Mouse (Mus musculus) neural tube, embryonic 10.5 days (tissue): ENCODE results near the gene Tenm4.

Source experiments
- DNase-seq: peaks from one replicate; pipeline ENCODE4 v3.0.0-alpha.2; 2017; ENCODE audit warnings: low spot score; ENCODE audit errors: extremely low spot score

Gene Tenm4

DNA sequence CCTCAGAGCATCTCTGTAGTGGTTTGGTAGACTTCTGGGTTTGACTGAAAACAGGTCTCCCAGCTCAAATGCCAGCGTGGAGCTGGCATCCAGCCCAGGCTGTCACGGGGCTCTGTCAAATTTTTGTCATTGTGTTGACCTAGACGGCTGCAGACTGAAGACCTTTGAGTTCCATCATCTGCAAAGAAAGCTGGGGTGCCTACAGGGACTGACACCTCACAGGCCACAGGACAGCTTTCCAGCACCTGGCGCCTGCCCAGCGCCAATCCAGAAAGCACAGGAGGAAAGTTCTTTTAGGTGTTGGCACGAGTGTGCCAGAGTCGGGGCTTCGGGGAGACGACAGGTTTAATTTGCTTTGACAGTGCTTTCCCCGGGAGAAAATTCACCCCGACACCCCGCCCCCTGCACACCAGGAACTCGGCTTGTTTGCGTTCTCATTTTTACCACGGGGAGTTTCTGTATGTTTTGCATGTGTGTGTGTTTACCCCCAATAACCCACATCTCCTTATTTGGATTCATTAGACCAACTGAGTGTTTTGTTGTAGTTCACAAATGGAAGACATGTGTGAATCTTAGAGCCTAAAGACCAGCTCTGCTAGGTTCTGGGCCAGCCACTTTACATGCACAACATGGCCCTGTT, 594.4 kb downstream of the Tenm4 start:
- no peak for DNase-seq

DNA sequence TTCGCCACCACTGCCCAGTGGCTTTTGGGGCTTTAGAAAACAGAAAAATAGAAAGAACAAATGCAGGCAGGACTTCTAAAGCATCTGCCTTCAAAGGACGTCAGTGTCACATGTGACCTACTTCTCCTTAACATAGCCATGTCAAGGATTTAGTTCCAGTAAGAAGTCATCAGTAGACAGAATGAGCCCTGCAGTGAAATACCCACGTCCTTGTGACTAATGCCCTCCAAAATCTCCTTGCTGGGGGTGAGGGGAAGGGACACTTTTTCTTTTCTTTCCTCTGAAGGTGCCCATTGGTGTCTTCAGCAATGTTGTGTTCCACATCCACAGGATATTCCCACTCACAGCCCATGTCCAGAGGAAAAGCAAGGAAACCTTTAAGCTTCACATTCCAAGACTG, 596.0 kb downstream of the Tenm4 start:
- DNase-seq = no peak

DNA sequence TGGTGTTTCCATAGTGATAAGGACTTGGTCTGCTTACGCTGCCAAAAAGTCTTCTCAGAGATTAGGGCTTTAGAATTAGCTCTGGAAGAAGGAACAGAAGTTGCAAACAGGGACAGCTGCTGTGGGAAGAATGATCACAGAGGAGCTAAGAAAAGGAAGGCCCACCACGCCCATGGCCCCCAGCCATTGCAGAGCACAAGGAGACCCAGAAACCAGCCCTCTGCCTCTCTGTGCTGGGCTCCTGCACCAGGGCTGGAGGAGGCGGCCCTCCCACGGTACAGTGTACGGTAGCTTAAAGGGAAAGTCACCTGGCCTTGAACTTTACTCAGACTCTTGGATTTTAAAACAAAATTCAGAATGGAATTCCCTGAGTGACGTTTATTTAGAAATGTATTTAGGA, 597.7 kb downstream of the Tenm4 start:
- DNase-seq = no peak

DNA sequence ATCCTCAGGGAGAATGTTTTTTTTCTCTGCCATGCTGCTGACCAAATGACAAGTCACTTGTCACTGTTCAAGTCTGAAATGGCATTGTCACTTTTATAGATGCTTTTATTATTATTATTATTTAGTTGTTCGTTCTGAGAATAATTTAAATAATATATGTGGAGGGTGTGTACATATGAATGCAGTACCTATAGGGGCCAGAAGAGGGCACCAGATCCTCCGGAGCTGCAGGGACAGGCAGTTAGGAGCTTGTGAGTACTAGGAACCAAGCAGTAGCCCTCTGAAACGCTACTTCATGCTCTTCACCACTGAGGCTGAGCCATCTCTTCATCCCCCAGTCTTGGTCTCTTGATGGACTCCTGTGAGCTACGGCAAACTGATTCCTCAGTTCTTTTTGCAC, 598.7 kb downstream of the Tenm4 start:
- no peak for DNase-seq

DNA sequence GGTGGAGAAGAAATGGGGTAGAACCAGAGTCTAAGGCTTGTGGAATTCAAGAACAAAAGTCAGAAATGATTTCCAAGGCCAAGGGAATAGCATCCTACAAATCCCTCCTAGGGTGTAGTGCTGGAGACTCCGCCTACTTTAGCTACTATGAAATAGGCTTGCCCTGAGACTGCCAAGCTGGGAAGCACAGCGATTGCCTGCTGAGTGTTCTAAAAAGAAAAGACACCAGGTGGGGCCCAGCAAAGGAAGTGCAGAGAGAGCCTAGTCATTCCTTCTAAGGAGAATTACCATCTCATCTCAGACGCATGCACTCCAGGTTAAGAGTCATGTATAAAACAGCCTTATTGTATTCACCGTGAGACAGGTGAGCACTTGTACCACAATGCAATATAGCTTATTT, 601.9 kb downstream of the Tenm4 start:
- DNase-seq = no peak

DNA sequence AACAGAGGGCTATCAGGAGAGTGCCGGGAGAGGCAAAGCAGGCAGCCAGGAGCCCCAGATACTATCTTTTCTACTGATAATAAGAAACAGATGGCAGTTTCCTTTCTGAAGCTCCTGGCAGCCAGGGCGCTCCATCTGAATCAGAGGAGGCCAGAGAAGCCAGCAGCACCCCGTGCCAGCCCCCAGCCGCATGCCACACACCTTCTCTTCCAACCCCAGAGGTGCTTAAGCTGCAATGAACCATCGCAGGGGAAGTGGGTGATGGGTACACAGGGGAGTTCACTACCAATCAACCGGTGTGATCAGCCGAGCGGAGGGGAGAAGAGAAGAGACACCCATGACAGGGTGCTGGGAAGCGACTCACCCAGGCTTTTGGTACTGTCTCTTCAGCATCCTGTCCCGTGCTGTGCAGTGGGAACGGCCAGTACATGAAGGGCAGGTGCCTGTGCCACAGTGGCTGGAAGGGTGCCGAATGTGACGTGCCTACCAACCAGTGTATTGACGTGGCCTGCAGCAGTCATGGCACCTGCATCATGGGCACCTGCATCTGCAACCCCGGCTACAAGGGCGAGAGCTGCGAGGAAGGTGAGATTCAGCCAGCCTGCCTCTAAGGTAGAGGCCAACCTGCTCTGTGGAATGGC, 602.7 kb downstream of the Tenm4 start:
- no peak for DNase-seq

DNA sequence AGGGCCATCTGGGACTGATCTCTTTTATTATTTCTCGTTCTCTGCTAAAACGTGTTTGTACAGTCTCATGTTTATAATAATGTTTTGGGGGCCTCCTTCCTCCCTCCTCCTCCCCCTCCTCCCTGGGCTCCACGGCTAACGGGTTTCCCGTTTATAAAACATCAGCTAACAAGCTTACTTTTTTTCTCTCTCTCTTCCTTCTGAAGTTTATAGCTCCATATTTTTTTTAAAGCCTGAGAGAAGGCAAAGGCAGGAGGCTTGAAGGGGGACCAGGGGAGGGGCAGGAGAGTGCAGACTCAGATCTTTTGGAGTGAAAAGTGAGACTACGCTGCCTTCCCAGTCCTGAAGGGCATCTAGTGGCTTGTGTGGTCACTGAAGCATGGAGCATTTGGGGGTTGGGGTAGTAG, 604.0 kb downstream of the Tenm4 start:
- no peak for DNase-seq

DNA sequence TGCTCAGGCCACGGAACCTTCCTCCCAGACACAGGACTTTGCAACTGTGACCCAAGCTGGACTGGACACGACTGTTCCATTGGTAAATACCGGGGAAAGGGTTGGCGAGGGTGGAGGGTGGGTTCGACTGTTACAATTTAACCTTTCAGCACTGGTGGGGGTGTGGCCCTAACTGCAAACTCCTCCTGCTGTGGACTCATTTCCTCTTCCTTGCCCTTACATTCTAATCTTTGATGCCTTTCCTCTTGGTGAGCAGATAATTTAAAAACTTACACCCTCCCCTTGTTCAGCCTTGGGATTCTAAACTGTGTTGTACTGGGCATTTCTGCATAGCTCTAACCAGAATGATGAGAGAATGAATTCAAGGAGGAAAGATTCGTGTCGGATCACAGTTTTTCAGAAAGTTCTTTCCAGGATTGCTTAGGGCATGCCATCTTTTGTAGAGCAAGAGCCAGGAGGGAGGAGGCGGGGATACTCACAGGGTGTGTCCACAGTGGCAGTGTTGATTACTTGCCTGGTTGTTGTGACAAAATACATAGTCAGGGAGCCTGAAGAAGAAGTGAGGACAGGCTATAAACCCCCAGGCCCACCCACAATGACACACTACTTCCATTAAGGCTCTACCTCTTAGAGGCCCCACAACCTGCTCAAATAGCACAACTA, 607.0 kb downstream of the Tenm4 start:
- no peak for DNase-seq

DNA sequence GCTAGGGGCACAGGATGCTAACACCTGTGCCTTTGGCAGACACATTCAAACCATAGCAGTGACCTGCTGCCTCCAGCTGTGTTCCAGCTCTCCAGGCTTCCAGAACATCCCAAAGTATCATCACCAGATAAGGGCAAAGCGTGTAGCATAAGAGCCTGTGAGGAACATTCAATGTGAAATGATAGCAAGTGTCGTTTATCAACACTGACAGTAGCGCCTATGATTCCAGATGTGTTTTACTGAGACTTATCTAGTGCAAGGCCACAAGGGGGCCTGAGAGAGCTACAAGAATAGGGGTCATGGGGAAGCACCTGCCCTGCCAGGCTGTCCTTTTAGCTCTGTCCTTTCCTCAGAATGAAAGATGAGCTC, 607.5 kb downstream of the Tenm4 start:
- no peak for DNase-seq

DNA sequence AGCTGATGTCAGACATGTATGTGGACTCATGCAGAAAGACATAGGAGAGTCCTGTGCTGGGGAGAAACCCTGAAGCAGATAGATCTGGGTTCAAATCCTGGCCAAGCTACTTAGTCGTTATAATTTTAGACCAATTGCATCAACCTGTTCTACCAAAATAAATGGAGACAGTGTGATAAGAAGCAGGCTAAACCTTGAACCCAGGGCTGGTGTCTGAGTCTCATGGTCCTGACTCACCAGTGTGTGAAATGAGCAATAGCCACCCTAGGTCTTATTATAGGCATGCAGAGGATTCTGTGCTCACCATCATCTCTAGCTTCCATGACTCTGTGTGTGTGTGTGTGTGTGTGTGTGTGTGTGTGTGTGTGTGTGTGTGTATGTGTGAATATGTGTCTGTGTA, 609.5 kb downstream of the Tenm4 start:
- no peak for DNase-seq

DNA sequence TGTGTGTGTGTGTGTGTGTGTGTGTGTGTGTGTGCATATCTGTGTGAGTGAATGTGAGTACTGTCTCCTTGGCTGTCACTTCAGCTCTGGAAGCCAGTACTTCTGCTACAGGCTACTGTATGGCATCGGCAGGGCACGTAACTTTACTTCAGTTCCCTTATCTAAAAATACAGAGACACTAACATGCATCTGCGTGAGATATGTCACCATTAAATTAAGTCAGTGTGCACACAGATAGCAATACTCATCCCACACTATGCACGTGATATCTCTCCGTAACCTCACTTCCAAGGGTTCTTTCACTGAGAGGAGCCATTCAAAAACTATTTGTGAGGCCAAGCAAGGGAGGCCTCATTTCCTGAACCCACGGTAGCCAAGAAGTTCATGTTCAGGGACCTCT, 610.0 kb downstream of the Tenm4 start:
- DNase-seq = no peak

DNA sequence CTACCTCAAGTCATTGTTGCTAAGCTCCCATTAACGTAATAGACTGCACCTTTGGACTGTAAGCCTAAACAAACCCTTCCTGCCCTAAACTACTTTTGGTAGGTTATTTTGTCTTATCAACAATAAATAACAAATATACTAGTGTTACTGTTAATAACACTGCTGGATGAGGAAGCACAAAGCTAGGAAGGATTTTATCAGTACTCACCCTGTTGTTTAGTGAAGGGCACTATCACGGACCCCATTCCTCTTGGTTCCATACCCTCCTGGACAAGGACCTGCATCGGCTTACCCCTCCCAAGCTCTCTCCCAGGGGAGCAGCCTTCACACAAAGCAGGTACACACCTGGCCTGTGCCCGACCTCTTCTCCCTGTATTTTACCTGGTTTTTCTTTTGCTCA, 611.6 kb downstream of the Tenm4 start:
- DNase-seq = no peak

DNA sequence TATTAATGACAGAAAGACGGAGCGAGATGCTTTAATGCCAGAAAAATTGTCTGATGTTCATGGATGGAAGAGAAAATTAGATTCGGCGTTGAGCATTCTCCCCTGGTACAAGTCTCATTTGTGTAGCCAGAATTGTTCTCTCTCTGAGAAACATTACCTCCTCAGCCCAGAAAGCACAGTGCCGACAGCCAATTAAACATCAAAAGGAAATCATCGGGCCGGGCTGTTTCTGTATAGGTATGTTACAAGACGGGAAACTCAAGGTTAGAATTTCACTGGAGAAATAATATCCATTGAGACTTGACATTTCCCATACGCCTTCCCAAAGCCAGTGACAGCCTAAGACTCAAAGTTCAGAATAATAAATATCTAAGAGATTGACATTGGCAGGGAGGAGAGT, 614.8 kb downstream of the Tenm4 start:
- DNase-seq = no peak

DNA sequence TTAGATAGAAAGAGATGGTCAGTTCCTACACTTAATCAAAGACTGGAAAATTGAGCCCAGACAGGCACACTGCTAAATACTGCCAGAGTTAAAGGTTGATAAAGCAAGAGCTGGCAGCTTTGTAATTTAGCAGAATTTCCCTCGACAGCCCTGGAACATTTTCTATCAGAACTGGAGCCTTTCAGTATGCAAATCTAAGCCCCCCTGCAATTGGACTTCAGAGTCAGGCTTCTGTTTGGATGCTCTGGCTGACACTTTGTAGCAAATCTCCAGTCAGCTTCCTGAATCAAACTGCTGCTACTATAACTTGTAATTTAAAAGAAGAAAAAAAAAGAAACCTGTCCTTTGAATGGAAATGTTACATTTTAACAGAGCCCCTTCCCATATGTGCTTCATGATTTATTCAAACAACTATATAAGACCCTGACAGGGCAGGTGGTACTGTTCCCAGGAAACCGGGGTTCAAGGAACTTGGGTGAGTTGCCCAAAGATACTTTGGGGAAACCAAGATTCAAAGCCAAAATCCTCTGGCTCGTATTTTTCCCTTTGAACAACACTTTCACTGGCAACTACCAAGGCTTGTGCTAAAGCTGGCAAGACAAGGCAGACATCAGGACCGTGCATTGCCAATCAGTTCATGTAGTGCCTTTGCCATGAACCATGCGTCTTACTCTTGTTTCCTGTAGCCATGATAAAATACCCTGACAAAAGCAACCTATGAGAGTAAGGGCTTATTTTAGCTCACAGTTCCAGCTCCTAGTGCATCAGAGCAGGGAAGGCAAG, 615.4 kb downstream of the Tenm4 start:
- no peak for DNase-seq

DNA sequence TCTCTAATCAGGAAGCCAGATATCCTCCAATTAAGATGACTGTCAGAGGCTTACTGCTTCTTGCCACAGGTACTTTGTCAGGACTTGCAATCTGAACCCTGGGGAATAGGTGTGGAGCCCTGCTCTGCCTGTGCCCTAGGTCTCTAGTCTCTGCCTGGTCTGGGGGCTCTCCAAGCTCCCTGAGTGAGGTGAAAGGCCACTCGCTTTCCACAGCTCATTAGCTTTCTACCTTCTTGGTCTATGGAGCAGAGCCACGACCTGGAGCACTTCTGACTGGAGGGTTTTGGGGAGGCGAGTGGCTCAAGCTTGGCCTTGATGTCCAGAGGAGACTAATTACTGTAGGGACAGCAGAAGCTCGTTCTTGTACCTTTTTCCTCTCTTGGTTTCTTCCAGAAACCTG, 617.1 kb downstream of the Tenm4 start:
- DNase-seq = no peak

DNA sequence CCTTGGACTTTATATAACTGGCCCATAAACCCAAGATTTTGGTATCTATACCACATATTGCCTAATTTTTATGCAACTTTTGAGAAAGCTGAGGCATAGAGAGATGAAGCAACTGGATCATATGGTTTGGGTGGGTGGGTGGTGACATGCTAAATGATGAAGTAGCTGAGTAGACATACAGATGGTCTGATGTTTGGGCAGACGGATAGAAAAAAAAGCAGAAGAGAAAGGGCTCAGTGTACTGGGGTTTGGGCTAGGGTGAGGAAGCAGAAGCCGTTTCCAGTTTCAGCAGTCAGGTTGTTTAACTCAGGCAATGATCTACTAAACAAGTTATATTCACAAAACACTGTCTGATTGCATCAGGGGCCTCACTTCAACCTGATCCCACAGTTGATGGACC, 619.3 kb downstream of the Tenm4 start:
- no peak for DNase-seq

DNA sequence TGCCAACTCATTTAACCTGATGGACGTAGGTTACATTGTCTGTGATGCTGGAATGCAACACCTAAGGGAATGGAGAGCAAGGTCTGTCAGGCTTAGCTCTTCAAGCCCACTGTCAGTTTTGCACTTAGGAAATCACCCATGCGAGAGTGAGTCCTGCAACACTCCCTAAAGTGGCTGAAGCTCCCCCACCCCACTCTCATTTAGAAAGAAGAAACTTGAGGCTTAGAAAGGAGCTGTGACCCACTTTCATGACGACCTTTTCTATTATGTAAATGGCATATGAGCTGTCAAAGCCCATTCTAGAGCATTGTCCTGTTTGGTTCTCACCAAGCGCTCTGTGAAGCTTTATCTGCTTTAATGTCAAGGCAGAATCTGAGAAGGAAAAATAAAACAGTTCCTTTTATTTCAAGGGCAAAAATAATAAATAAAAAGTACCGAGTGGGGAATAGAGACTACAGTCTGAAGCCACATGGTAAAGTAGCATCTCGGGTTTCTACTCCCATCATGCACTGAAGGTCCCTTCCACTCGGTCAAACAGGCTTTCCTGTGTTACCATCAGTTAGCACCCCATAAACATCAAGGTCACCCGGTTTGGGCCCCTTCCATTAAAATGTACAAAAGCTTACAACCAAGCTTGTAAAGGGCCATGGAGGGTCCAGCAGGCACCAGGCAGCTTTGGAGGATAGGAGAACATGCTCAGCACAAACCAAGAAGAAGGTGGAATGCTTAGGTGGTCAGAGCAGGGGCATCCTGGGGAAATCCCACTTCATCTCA, 621.6 kb downstream of the Tenm4 start:
- DNase-seq = no peak

DNA sequence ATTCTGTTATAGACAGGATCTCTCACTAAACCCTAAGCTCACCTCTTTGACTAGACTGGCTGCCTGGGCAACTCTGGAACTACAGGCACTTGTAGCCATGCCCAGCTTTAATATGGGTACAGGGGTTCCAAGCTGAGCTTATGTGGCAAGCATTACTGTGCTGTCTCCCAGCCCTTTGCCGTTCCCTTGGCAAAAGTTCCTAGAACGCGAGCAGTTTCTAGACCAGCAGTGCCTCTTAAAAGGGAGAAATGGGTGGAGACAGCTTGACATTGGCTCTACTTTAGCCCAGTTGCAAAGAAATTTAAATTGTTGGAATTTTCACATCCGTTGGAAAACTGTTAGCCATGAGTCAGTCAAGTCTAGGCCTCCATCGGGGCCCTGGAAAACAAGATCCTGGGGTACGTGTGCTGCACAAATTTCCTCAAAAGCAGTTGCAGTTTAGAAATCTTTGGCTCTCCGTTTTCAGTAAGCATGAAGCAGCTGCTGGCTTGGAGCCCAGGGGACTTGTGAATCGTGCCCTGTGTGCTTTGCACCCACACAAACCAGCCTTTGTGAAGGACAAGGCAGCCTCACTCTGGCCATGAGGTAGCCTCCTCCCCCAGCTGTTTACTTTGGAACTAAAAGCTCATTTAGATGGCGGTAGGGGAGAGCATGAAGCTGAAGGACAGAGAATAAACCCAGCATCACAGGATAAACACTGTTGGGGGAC, 625.1 kb downstream of the Tenm4 start:
- DNase-seq = peak; percentile 44

DNA sequence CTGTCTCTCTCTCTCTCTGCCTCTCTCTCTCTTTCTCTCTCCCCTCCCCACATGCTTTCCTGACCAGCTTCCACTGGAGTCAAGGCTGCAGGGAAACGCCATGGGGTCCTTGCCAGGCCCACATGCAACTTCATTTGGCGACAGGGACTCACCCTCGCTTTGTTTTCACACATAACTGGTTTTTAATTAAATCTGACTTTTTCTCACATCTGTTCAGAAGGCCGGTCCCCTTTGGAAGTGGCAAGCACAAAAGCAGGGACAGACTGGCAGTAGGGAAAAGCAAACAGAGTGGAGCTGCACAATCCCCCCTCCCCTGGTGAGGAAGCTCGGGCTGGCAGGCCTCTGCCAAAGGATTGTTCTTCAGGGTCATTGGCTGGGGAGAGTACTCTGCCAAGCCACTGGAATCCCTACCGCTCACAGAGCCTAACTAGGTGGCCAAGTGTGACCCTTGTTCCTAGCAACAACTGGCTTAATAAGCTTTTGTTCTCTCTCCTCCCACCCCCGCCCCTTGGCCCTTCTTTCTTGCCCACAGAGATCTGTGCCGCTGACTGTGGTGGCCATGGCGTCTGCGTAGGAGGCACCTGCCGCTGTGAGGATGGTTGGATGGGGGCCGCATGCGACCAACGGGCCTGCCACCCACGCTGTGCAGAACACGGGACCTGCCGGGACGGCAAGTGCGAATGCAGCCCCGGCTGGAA, 625.9 kb downstream of the Tenm4 start:
- peak; percentile 54 for DNase-seq

DNA sequence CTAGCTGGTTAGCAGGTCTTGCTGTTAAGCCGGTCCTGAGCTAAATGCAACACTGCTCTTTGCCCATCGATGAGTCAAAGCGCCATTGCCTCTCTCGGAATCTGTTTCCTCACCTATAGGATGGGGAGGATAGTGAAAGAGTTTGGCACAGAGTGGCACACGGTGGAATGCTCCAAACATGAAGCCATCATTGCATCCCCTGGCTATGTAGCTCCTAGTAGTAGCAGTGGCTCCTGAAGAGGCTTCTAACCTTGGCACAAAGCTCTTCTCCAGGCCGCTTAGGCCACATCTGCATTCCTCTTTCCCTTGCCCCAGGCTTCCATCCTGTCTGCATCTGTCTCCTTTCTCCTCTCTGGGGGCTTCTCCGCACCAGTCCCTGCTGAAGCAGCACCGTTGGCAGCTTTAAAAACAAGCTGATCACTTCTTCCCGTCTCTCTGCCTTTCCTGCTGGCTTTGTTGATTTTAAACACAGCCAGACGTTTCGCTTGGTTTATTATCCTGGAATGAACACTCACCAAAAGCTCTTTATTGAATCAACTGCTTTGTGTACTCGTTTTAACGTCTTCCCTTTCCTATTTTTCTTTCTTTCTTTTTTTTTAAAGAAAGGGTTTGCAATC, 626.8 kb downstream of the Tenm4 start:
- DNase-seq = peak; percentile 46
